Comparison of ENCODE assay signal across 8 mouse cellular contexts in genomic region chr9:58822431-58823091, GRCm38 (mm10). TPM values are rescaled to one million over a fixed set of nuclear protein-coding genes. Genes with fewer than 3 reads are reported as not detected.
DNase-seq lines count a peak whose midpoint lies in the region; ATAC-seq lines count a peak whose summit lies in the region.

No protein-coding gene starts in this region.

- peak overlapping the region; percentile 96 for H3K4me2 ChIP-seq in forebrain, embryonic 11.5 days (ENCODE audit: low read depth, low read length, severe bottlenecking)
- peak overlapping the region; percentile 96 for H3K4me2 ChIP-seq in lung, embryonic 15.5 days

- H3K9ac ChIP-seq in forebrain, embryonic 11.5 days (ENCODE audit: low read length): peak overlapping the region; percentile 74
- peak overlapping the region; percentile 51 for H3K9ac ChIP-seq in lung, embryonic 15.5 days

- H3K36me3 ChIP-seq in forebrain, embryonic 11.5 days (ENCODE audit: control insufficient read depth, insufficient read depth, low read length): no peaks in the 10 kb centered on the region
- H3K36me3 ChIP-seq in lung, embryonic 15.5 days: no peaks in the 10 kb centered on the region

- no peaks in the 10 kb centered on the region for H3K9me3 ChIP-seq in forebrain, embryonic 11.5 days (ENCODE audit: control insufficient read depth, low read length)
- no peaks in the 10 kb centered on the region for H3K9me3 ChIP-seq in lung, embryonic 15.5 days

- peak overlapping the region; percentile 68 for H3K4me3 ChIP-seq in forebrain, embryonic 11.5 days (ENCODE audit: low read depth, low read length)
- H3K4me3 ChIP-seq in lung, embryonic 15.5 days: peak overlapping the region; percentile 72

- DNase-seq in urinary bladder, adult 2 months (ENCODE audit: low spot score): peak; percentile 27
- DNase-seq in urinary bladder, postnatal 10 days (ENCODE audit: low spot score): no peak
- DNase-seq in forebrain, embryonic 11.5 days (ENCODE audit: low spot score): peak; percentile 90
- DNase-seq in heart, postnatal 4 days: peak; percentile 55
- DNase-seq in layer of hippocampus, adult 8-10 months (ENCODE audit: low spot score in 2 of 2): peak; percentile 32 to 36
- DNase-seq in right cerebral cortex, adult 18-20 months: peak; percentile 71
- no peak for DNase-seq in natural killer cell, adult 2 months (ENCODE audit: low spot score in 2 of 2)

- ATAC-seq in forebrain, embryonic 11.5 days (replicated peaks; ENCODE audit: low FRiP score): peak; percentile 86
- ATAC-seq in lung, embryonic 15.5 days (ENCODE audit: borderline replicate concordance, extremely low read depth, low FRiP score, low TSS enrichment): peak; percentile 68; the same call in 1 of the 2 replicates

- peak overlapping the region; percentile 72 for H3K27ac ChIP-seq in forebrain, embryonic 11.5 days (ENCODE audit: low read depth, low read length)
- no peak overlapping the region for H3K27ac ChIP-seq in lung, embryonic 15.5 days

- H3K4me1 ChIP-seq in forebrain, embryonic 11.5 days (replicated peaks; ENCODE audit: control insufficient read depth, insufficient read depth, low read length): peaks cover 7% of the 10 kb centered on the region; the same call in 1 of the 2 replicates
- peaks cover 18% of the 10 kb centered on the region for H3K4me1 ChIP-seq in lung, embryonic 15.5 days

- H3K27me3 ChIP-seq in forebrain, embryonic 11.5 days (ENCODE audit: control insufficient read depth, insufficient read depth, low read length): peaks cover 38% of the 10 kb centered on the region
- H3K27me3 ChIP-seq in lung, embryonic 15.5 days: peaks cover 72% of the 10 kb centered on the region

- WGBS in forebrain, embryonic 11.5 days: under 1% methylated on average over 58 of the region's 62 CpGs
- under 1% methylated on average over 62 of the region's 62 CpGs for WGBS in lung, embryonic 15.5 days

RNA-seq across cellular contexts. Expression of gene Hcn4, which starts 0.7 kb away (rescaled TPM):
- 0.06 and 0.10 TPM in 2 replicates for polyA plus RNA-seq in urinary bladder, adult 2 months (2012; rRNA removed)
- 0.68 and 1.5 TPM in 2 replicates for polyA plus RNA-seq in forebrain, embryonic 11.5 days (2014; fragmentation: Nextera tagmentation; extraction: Ambion mirVana)
- 10 to 100 TPM; 11.6 to 12.5 TPM for total RNA-seq in heart, postnatal 4 days (2021)
- total RNA-seq in layer of hippocampus, adult 8-10 months (2022): 1 to 10 TPM; 1.6 to 2.3 (median 1.7) TPM
- polyA plus RNA-seq in lung, embryonic 15.5 days (2015; fragmentation: Nextera tagmentation; extraction: Ambion mirVana): 0.21 and 0.29 TPM in 2 replicates

Comparison
In these comparisons a context has a peak if more than half of its experiments do, and no peak if none do; other contexts are left out.
1. DNase-seq: peak in urinary bladder, adult 2 months (single experiment), forebrain, embryonic 11.5 days (single experiment), heart, postnatal 4 days (single experiment), layer of hippocampus, adult 8-10 months (2 of 2) and right cerebral cortex, adult 18-20 months (single experiment); none in urinary bladder, postnatal 10 days (single experiment) and natural killer cell, adult 2 months (0 of 2).